Mouse (Mus musculus) forebrain, postnatal 0 days (tissue): Measurements from ENCODE around the gene Usp16. TPM values are rescaled to one million over a fixed set of nuclear protein-coding genes. Genes with fewer than 3 reads are reported as not detected.

Source experiments
- ATAC-seq: fragments of 200-750 bp; cut with Nextera tagmentation; 2 replicates; pipeline ENCODE4 v1.8.0; 2017; ENCODE audit warnings: mild to moderate bottlenecking, moderate library complexity
- DNase-seq: peaks from one replicate; pipeline ENCODE4 v3.0.0-alpha.2; 2015
- H3K27ac ChIP-seq: fragments of 300-500 bp; sonication (generic); 2 replicates; pipeline ENCODE4 v1.5.1; 2014; ENCODE audit warnings: low read depth, mild to moderate bottlenecking, antibody characterized with exemption, low read length, moderate library complexity, mixed read lengths
- H3K27me3 ChIP-seq: fragments of 300-500 bp; sonication (generic); 2 replicates; pipeline ENCODE4 v1.6.1; 2014; ENCODE audit warnings: mild to moderate bottlenecking, low read length, mixed read lengths; ENCODE audit not compliant: insufficient read depth
- H3K36me3 ChIP-seq: fragments of 300-500 bp; sonication (generic); 2 replicates; pipeline ENCODE4 v1.6.1; 2014; ENCODE audit warnings: mild to moderate bottlenecking, moderate library complexity; ENCODE audit not compliant: insufficient read depth
- H3K4me1 ChIP-seq: fragments of 300-500 bp; sonication (generic); 2 replicates; pipeline ENCODE4 v1.6.1; 2014; ENCODE audit warnings: antibody characterized with exemption; ENCODE audit not compliant: insufficient read depth
- H3K4me2 ChIP-seq: fragments of 300-500 bp; sonication (generic); 2 replicates; pipeline ENCODE4 v1.6.1; 2014; ENCODE audit warnings: low read depth, mild to moderate bottlenecking, moderate library complexity
- H3K4me3 ChIP-seq: fragments of 300-500 bp; sonication (generic); 2 replicates; pipeline ENCODE4 v1.5.1; 2014; ENCODE audit warnings: low read depth, low read length, mixed read lengths
- H3K9ac ChIP-seq: fragments of 300-500 bp; sonication (generic); 2 replicates; pipeline ENCODE4 v1.6.1; 2014; ENCODE audit warnings: mild to moderate bottlenecking
- H3K9me3 ChIP-seq: fragments of 300-500 bp; sonication (generic); 2 replicates; pipeline ENCODE4 v1.6.1; 2016; ENCODE audit warnings: low read length
- CTCF ChIP-seq: sonication (generic); IDR thresholded peaks from 2 replicates; pipeline ENCODE4 v1.5.1; 2016; ENCODE audit warnings: antibody characterized with exemption, control low read depth, low read depth
- whole genome bisulfite sequencing: fragments of 180-500 bp; shearing (Covaris S2); extraction: QIAGEN DNeasy Blood & Tissue Kit; methylation state at CpG from one replicate; pipeline ENCODE4 v1.1.7; 2014; 5-methylcytosine and 5-hydroxymethylcytosine counted together
- polyA plus RNA-seq: library from polyadenylated mRNA; unstranded; fragments of >200 nt; fragmentation: Nextera tagmentation; extraction: Ambion mirVana; gene quantifications from 2 replicates; pipeline ENCODE4 v1.2.1, GENCODE M21; 2015
- total RNA-seq: library from RNA; depleted of rRNA; stranded (reverse); fragments of >200 nt; gene quantifications from 2 replicates; pipeline ENCODE4 v1.2.3, GENCODE M21; 2014

The Usp16 gene
- total and polyA plus RNA-seq, 2 experiments from 2014 or later: 46.2 to 66.0 TPM

DNA sequence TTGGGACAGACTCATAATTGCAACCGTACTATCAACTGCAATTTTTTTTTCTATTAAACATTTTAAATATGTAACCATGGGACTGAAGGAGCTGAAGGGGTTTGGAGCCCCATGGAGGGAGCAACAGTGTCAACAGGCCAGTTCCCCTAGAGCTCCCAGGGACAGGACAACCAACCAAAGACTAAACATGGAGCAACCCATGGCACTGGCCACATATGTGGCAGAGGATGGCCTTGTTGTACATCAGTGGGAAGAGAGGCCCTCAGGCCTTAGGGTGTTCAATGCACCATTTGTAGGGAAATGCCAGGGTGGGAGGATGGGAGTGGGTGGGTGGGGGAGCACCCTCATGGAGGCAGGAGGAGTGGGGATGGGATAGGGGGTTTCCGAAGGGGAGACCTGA lies 42.2 kb downstream of the Usp16 start:
- H3K27ac ChIP-seq: no peak overlapping the region
- H3K4me3 ChIP-seq: no peak overlapping the region
- no peak for DNase-seq
- 89% methylated on average over 2 of the region's 2 CpGs for WGBS
- peaks cover 9% of the 10 kb centered on the region; the same call in 1 of the 2 replicates for H3K4me1 ChIP-seq
- no peak for ATAC-seq
- no peaks in the 10 kb centered on the region for H3K9me3 ChIP-seq
- H3K4me2 ChIP-seq: peak overlapping the region; percentile 67
- H3K9ac ChIP-seq: no peak overlapping the region
- TF ChIP-seq CTCF: no peak
- H3K36me3 ChIP-seq: peaks cover 19% of the 10 kb centered on the region
- no peaks in the 10 kb centered on the region for H3K27me3 ChIP-seq

DNA sequence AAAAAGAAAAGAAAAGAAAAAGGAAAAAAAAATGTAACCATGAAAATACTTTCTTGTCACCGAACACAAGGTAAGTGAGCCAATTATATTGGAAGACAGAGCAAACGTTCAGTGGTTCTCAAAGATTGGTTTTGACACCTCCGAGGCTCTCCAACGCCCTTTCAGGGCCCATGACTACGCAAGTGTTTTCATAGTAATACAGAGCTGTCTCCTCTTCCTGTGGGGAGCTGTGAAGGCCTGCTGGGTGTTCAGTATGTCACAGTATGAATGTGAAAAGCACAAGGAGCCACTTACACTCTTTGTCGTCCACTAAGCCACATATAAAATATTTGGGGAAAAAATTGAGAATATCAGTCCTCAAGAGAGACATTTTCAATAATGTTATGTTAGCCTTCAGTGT lies 42.7 kb downstream of the Usp16 start:
- Histone ChIP-seq H3K4me3 (no peak overlapping the region), H3K9ac (no peak overlapping the region), H3K27ac (no peak overlapping the region), H3K27me3 (no peaks in the 10 kb centered on the region), H3K4me2 (no peak overlapping the region), H3K4me1 (peaks cover 9% of the 10 kb centered on the region; the same call in 1 of the 2 replicates), H3K36me3 (peaks cover 14% of the 10 kb centered on the region), H3K9me3 (no peaks in the 10 kb centered on the region)
- TF ChIP-seq CTCF: no peak
- DNase-seq (no peak), ATAC-seq (no peak)
- 88% methylated on average over 6 of the region's 6 CpGs for WGBS

DNA sequence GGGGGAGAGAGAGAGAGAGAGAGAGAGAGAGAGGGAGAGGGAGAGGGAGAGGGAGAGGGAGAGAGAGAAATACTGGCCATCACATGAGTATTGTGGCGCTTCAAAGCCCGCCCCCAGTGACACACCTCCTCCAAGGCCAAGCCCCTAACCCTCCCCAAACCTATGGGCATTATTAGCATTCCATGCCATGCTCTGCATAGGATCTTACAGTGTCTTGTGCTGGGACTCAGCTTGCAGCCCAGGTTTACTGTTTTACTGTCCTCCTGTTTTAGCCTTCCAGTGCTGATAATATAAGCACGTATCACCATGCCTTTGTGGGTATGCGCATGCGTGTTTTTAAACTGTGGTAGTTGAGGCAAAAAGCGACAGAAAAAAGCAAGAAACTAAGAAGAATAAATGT lies 45.1 kb downstream of the Usp16 start:
- H3K4me2 ChIP-seq: no peak overlapping the region
- WGBS: 70% methylated on average over 6 of the region's 6 CpGs
- DNase-seq: no peak
- no peak overlapping the region for H3K4me3 ChIP-seq
- no peak for TF ChIP-seq CTCF
- no peaks in the 10 kb centered on the region for H3K27me3 ChIP-seq
- H3K27ac ChIP-seq: no peak overlapping the region
- no peak overlapping the region for H3K9ac ChIP-seq
- ATAC-seq: no peak
- H3K36me3 ChIP-seq: no peaks in the 10 kb centered on the region
- peaks cover 3% of the 10 kb centered on the region; the same call in 1 of the 2 replicates for H3K4me1 ChIP-seq
- H3K9me3 ChIP-seq: no peaks in the 10 kb centered on the region

DNA sequence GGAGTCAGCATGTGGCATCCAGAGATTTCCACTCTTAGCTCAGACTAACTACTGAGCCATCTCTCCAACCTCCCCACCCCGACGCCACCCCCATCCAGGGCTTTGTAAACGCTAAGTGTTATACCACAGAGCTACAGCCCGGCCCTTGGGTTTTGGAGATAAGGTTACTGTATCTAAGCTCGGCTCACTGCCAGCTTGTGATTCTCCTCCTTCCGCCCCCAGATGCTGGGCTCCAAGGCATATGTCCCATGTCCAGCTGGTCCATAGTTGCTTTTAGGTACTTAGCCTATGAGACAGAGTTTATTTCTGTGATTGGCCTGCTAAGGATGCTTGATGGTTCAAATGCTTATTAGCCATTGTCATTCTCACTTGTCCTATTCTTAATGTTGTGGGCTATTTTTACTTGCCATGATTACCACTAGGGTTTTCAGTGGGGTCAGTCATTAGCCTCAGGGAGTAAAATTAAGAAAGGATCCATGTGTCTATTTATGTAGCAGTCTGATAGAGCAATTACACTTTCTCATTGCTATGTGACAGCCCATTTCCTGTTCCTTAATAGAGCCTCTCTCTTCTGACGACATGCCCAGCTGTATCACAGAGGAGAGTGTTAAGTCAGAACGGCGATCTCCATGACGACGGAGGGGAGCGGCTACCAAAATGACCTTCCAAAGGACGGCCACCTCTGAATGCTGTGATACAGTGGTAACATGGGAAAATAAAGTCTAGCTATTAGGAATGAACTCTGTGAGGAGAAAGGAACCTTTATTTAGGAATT lies 47.0 kb downstream of the Usp16 start:
- Histone ChIP-seq H3K4me2 (no peak overlapping the region), H3K9me3 (no peaks in the 10 kb centered on the region), H3K9ac (no peak overlapping the region), H3K4me3 (no peak overlapping the region), H3K27ac (no peak overlapping the region), H3K36me3 (no peaks in the 10 kb centered on the region), H3K4me1 (no peaks in the 10 kb centered on the region), H3K27me3 (no peaks in the 10 kb centered on the region)
- ATAC-seq: peak; percentile 56
- 66% methylated on average over 13 of the region's 13 CpGs for WGBS
- DNase-seq: no peak
- no peak for TF ChIP-seq CTCF

DNA sequence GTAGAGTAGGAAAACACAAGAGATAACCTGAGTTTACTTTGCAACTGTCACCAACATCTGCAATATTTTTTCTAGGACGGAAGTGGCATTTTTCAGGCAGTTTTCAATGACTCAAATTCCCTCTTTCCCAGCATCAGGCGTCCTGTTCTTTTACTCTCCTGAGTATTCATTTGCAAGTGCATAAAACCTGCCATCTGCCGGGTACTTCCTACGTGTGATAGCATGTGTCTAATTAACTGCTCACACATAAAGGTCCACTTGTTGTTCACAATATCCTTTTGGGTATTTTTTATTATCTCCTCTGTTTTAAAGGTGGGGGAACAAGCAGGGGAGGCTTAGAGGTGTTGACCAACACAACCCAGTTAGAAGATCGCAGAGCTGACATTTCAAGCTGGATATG lies 57.2 kb downstream of the Usp16 start:
- TF ChIP-seq CTCF: no peak
- ATAC-seq: no peak

DNA sequence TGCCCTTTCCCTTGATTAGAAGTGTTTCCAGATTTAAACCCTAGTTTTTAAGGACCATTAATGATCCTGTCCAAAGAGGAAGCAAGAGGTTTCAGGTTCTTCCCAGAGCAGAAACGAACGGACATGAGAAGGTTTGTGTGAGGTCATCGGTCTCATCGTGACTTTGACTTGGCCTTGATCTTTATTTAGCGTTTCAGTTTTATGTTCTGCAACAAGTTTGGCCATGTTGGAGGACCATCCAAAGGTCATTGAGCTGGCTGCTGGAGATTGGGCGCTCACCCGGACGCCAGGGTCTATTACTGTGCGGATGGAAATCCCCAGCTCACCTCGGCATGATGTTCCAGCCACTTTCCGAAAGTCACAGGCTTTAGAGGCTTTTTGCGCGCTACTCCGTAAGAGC lies 57.8 kb downstream of the Usp16 start:
- 95% methylated on average over 14 of the region's 14 CpGs for WGBS
- no peak for TF ChIP-seq CTCF
- H3K4me1 ChIP-seq: no peaks in the 10 kb centered on the region
- no peak overlapping the region for H3K4me2 ChIP-seq
- H3K27ac ChIP-seq: no peak overlapping the region
- no peak overlapping the region for H3K4me3 ChIP-seq
- DNase-seq: no peak
- no peak for ATAC-seq
- no peaks in the 10 kb centered on the region for H3K27me3 ChIP-seq
- no peaks in the 10 kb centered on the region for H3K9me3 ChIP-seq
- H3K9ac ChIP-seq: no peak overlapping the region
- H3K36me3 ChIP-seq: no peaks in the 10 kb centered on the region

More for the DNA sequence above, 57.2 kb downstream of the Usp16 start:
- H3K4me3 ChIP-seq: no peak overlapping the region
- H3K4me1 ChIP-seq: no peaks in the 10 kb centered on the region
- 45% methylated on average over 5 of the region's 5 CpGs for WGBS
- H3K9ac ChIP-seq: no peak overlapping the region
- H3K27ac ChIP-seq: no peak overlapping the region
- H3K36me3 ChIP-seq: no peaks in the 10 kb centered on the region
- no peaks in the 10 kb centered on the region for H3K27me3 ChIP-seq
- no peak for DNase-seq
- H3K9me3 ChIP-seq: no peaks in the 10 kb centered on the region
- no peak overlapping the region for H3K4me2 ChIP-seq

DNA sequence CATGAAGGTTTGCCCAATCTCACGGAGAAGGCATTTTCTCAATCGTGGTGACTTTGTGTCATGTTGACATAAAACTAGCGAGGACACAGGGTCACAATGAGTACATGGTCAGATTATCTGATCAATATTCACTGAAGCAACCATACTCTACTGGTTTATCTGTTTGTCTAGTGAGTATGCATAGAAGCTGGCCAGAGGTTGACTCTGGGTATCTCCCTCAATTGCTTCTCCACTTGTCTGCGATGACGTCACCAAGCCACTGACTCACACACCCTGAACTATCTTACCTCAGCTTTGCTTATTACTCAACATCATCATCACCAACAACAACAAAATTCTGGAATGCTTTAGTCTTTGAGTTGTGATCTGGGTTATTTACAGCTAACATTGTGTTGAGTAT lies 69.7 kb downstream of the Usp16 start:
- WGBS: 91% methylated on average over 5 of the region's 5 CpGs
- no peak for DNase-seq
- no peak for TF ChIP-seq CTCF
- no peak overlapping the region for H3K4me2 ChIP-seq
- no peaks in the 10 kb centered on the region for H3K9me3 ChIP-seq
- no peak overlapping the region for H3K4me3 ChIP-seq
- no peak overlapping the region for H3K27ac ChIP-seq
- no peaks in the 10 kb centered on the region for H3K27me3 ChIP-seq
- no peaks in the 10 kb centered on the region for H3K36me3 ChIP-seq
- no peaks in the 10 kb centered on the region for H3K4me1 ChIP-seq
- no peak for ATAC-seq
- no peak overlapping the region for H3K9ac ChIP-seq
